Mouse (Mus musculus): ENCODE data around the gene Sac3d1. TPM values are rescaled to one million over a fixed set of nuclear protein-coding genes. Genes with fewer than 3 reads are reported as not detected.

Gene Sac3d1
- polyA plus RNA-seq (2012; rRNA removed): 41.9 and 69.7 TPM in 2 replicates

DNA sequence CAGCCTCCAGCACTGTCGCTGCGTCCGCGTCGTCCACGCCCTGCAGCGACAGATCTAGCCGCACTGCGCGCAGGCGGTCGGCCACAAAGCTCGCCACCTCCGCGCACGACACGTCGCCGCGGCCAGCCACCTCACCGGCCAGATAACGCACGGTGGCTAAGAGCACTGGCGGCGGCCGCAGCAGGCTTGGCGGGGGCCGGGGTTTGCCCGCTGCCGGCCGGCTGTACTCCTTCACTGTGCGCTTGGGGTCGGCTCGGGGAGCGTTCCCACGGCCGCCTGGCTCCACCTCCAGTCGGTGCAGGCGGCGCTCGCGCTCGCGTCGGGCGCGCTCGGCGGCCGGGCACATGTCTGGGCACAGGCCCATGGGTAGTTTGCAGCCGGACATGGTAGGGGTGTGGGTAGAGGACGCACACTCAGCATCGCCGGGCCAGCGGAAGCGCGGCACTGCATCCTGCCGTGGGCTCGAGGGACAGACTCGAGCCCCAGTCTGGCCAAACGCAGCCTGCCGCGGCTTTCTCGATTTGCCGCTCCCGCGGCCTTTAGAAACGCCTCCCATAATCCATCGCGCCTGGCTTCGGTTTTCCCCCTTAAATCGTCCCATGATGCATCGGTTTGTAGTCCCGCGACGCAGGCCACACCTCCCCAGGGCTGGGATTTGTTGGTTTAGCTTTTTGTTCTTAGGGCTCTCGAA is at the start of gene Sac3d1:
TSS of gene Sac3d1 (minus strand) at position 665 of the 691 bp plus-strand sequence.

DNA sequence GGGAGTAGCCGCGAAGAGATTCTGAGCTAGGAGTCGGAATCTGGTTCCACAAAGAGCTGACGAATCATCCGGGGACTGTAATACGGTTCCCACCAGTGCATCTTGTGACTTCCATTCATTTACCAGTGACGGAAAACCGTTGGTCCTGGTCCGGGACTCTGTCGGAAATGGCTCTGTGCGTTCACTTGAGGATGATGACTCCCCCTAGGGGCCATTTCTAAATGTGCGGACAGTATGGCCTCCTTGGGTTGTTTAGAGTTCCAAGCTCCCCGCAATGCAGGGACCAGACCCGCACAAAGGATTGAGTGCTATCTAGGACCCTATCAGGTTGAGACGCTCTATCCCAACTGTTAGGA is 22.9 kb upstream of the Sac3d1 start, which contains the start of gene Arl2:
TSS of gene Arl2 (minus strand) at position 155 of the 356 bp plus-strand sequence.

DNA sequence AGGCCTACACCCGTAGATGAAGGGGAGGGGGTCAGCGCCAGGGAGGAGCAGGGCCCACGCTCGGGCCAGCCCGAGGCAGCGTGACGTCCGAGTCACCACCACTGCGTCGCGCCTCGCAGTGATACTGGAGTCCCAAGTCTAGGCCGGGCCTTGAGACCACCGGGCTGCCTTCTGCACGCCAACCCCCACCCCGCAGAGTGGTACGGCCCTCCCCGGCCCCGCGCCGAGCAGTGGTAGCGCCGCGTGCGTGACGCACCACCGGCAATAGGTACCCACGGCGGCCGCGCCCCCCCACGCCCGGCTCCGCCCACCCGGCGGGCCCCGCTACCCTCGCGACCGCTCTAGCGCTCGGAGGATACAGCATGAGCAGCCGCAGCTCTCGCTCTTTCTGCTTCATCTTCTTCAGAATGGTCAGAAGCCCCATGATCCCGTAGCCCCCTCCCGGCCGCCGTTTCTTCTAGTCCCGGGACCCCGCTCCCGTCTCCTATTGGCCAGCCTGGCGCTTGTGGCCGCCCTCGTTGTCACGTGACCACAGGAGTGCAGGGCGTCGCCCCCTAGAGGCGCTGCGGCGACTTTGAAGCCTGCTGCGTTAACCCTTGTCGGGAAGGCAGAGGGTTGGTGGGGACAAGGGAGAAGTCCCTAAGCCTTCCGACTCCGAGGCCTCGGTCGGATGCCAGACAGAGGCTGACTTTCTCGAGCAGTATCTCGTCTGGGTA is 22.4 kb upstream of the Sac3d1 start, which contains the start of gene Batf2:
TSS of gene Batf2 (plus strand) at position 306 of the 716 bp plus-strand sequence.

DNA sequence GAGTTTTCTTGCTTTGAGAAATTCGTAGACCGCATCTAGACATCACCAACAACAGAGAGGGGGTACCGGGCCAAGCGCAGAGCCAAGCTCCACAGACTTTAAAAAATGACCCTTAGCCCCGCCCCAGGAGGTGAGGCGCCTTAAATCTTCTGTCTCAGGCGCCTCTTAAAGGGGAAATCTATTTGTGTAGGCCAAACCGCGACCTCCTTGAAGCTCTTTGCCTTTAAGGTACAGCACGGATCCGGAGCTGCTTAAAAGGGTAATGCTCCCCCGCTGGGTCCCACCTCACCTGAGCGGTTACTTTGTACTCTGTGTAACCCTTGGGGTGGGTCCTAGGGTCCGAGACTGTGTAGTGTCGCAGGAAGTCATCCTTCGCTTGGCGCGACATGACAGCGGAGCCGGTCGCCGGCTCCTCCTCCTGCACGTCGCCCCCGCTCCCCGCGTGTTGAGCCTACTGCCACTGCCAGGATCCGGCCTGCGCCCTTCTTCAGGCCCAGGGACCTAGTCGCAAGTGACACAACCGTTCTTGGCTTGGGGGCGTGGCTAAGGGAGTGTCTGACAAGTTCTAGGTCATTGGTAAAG is 9.4 kb upstream of the Sac3d1 start, which contains the start of gene Snx15:
TSS of gene Snx15 (minus strand) at position 545 of the 582 bp plus-strand sequence.

DNA sequence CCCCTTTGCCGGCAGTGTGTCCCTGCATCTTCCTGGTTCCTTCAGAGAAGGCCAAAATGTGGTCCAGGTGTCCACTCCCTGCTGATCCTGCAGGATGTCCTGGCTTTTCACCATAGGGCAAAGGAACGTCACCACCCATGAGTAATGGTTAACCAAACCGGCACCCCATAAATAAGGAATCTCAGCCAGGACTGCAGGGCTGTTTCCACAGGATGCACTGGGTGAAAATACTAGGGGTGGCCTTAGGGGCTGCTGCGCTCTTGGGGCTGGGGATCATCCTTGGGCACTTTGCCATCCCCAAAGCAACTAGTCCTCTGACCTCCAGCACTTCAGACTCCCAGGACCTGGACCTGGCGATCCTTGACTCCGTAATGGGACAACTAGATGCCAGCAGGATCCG is 12.9 kb downstream of the Sac3d1 start, which contains the start of gene Naaladl1:
TSS of gene Naaladl1 (plus strand) at position 197 of the 400 bp plus-strand sequence.

DNA sequence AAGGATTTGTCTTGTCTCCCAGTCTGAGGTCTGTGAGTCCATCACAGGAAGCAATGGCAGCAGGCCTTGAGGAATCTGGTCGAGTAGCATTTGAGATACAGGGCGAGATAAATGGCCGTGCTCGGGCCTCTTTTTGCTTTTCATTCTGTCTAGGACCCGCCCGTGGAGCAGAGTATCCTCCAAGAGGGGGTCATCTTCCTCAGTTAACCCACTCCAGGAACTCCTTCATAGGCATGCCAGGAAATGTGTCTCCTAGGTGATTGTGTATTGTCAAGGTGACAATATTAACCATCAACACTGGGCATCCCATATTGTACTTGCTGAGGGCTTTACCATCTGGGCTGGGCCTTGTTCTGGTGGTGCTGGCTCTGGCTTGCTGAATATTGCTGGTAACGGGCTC is 24.3 kb downstream of the Sac3d1 start, which contains the start of gene AC131692.1:
TSS of gene AC131692.1 (plus strand) at position 301 of the 400 bp plus-strand sequence.

DNA sequence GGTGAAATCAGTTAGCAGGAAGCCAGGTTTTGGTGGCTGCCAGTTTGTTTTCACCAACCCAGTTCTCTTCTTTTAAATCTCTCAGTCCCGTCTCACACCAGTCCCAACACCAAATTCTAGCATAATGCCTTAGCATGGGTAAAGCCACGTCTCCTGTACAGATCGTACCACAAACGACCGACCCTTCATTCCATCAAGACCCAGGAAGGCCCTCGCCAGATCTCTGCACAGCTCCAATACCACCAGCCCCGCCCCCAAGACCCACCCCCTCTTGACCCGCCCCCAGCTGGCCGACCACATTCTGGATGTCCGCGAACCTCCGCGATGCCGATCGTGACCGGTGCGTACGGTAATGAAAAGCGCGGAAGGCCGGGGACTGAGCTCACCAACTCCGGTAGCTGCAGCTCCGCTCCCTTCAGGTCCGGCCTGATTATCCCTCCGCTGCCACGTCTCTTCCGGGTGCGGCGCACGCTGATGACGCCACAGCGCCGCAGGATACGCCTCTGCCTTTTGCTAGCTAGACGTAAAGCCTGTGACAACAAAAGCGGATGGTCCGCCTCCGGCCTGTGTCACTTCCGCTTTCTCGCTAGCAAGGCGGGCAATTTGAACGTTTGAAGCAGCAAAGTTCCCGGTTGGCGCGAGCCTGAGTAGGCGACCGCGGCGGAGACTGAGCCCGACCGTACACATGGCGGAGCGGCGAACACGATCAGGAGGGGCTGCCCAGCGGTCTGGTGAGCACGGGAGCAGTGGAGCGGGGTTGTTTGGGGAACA is 33.8 kb downstream of the Sac3d1 start, which contains the start of the genes Zfpl1 and Cdca5:
TSS of gene Zfpl1 (minus strand) at position 479 of the 771 bp plus-strand sequence.
TSS of gene Cdca5 (plus strand) at position 506 of the 771 bp plus-strand sequence.

DNA sequence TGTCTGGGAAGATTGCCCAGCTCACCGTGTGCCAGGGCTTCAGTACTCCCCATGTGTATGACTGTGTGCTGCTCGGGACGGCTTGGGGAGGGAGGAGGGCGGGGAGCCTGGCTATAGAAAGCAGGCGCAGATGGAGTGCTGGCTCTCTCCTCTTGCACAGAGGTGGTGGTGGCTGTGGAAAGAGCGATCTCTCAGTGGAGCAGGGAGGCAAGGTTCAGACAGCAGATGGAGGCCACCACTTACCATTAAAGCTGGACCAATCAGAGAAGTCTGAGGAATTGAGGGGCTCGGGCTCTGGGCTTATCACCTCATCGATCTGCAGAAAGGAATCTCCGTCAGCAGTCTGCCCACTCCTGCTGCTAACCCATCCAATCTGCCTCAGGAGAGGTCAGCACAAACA is 36.3 kb downstream of the Sac3d1 start, which contains the start of gene Gm28374:
TSS of gene Gm28374 (minus strand) at position 101 of the 400 bp plus-strand sequence.

DNA sequence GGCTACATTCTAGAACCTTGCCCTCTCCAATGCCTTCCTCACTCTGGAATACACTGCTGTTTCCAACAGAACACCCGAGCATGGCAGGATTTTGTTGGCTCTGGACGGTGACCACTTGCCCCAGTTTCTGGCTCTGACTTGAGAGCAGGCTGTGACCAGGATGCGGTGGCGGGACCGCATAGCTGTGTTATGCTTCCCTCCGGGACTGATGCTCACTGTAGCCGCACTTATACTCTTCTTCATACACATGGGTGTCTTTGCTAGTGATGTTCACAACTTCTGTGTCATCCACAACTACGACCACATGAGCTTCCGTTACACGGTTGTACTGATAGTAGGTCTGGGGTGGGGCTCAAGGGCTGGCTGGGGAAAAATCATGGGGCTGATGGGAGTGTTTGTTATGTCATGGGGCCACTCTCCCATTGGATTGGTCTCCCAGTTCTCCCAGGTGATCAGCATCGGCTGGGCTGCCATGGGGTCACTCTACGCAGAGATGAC is 38.4 kb downstream of the Sac3d1 start, which contains the start of gene Tmem262:
TSS of gene Tmem262 (plus strand) at position 51 of the 498 bp plus-strand sequence.

DNA sequence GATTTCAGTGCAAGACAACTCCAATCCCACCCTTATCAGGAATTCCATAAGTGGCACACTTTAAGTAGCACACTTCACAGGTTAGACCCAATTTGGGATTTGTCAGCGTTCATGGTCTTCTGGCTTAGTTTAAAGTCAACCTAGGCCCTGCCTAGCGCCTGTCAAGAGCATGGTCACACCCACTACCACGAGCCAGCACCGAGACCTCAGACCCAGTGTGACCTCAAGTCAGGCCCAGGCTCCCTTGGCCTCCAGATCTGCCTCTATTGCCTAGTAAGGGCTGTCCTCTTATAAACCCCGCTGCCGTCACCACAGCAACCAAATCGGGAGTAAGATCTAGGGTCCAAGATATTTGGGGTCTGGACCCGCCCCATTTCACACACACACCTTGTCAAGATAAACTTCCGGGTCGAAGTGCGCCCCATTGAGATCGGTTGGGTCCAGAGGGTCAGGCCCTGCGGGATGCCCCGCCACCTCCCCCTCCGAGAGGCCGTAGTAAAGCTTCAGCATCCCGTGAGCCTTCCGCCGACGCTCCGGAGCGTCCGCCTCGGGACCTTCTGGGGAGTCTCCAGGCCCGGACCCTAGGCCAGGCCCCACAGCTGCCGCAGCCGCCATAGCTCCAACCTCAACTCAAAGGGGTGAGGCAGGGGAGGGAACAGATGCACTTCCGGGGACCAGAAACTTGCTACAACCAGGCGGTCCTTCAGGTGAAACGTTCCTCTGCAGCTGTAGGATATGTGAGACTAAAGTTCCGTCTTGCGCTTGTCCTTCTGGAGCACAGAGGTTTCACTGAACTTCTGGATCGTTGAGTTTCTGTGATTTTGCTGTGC is 41.7 kb downstream of the Sac3d1 start, which contains the start of gene Vps51:
TSS of gene Vps51 (minus strand) at position 668 of the 830 bp plus-strand sequence.

DNA sequence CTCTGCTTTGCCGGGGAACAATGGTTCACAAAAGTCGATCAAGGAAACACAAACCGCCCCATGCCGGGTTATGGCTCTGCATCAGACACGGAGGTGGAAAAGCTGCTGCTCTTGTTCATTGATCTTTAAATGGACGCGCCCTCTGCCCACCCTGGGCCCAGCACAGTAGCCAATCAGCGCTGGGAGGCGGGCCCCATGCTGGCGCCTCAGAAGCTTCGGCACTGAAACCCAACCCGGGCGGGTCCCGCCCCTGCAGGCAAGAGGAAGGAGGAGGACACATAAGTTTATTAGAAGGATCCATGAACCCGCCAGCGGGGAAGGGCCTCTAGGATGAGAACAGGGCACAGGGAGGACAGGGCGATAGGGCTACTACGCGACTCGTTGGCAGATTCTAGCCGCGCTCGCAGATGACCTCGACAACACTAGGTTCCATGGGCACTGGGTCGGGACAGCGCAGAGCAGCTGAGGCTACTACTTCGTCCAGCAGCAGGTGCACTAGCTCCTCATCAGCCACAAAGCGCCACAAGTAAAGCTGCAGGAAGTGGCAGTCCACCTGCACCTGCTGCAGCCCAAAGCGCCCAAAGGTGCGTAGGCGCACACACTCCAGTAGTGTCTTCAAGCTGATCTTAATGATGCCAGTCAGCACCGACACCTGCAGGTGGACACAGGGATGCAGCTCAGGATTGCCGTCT is 50.6 kb downstream of the Sac3d1 start, which contains the start of gene Tm7sf2:
TSS of gene Tm7sf2 (minus strand) at position 650 of the 692 bp plus-strand sequence.

Other genes starting within 250 kb of the Sac3d1 start
- gene Frmd8, start 243.4 kb downstream of the Sac3d1 start, polyA plus RNA-seq (2012; rRNA removed): 22.2 and 23.3 TPM in 2 replicates
- gene Slc25a45, start 240.8 kb downstream of the Sac3d1 start, polyA plus RNA-seq (2012; rRNA removed): 2.3 and 3.2 TPM in 2 replicates
- gene Tigd3, start 224.5 kb downstream of the Sac3d1 start, polyA plus RNA-seq (2012; rRNA removed): 9.3 and 9.8 TPM in 2 replicates
- 187 and 201 TPM in 2 replicates for gene Dpf2, start 205.6 kb downstream of the Sac3d1 start, polyA plus RNA-seq (2012; rRNA removed)
- gene Cdc42ep2, start 193.8 kb downstream of the Sac3d1 start, polyA plus RNA-seq (2012; rRNA removed): 2.4 and 2.9 TPM in 2 replicates
- 74.4 and 80.7 TPM in 2 replicates for gene Pola2, start 154.4 kb downstream of the Sac3d1 start, polyA plus RNA-seq (2012; rRNA removed)
- gene Slc22a20, start 132.5 kb downstream of the Sac3d1 start, polyA plus RNA-seq (2012; rRNA removed): not detected in 2 replicates
- gene Capn1, start 102.8 kb downstream of the Sac3d1 start, polyA plus RNA-seq (2012; rRNA removed): 5.6 and 7.9 TPM in 2 replicates
- gene Syvn1, start 72.1 kb downstream of the Sac3d1 start, polyA plus RNA-seq (2012; rRNA removed): 29.2 and 32.8 TPM in 2 replicates
- gene Mrpl49, start 60.9 kb downstream of the Sac3d1 start, polyA plus RNA-seq (2012; rRNA removed): 53.7 and 58.8 TPM in 2 replicates
- gene Fau, start 60.8 kb downstream of the Sac3d1 start, polyA plus RNA-seq (2012; rRNA removed): 1,645 and 2,151 TPM in 2 replicates
- 27.7 and 31.3 TPM in 2 replicates for gene Znhit2, start 57.5 kb downstream of the Sac3d1 start, polyA plus RNA-seq (2012; rRNA removed)
- gene Tm7sf2, start 50.3 kb downstream of the Sac3d1 start, polyA plus RNA-seq (2012; rRNA removed): 42.8 and 53.5 TPM in 2 replicates
- gene Vps51, start 41.4 kb downstream of the Sac3d1 start, polyA plus RNA-seq (2012; rRNA removed): 74.8 and 88.1 TPM in 2 replicates
- gene Tmem262, start 38.6 kb downstream of the Sac3d1 start, polyA plus RNA-seq (2012; rRNA removed): 0.16 and 0.39 TPM in 2 replicates
- 0.67 and 1.7 TPM in 2 replicates for gene Gm28374, start 36.4 kb downstream of the Sac3d1 start, polyA plus RNA-seq (2012; rRNA removed)
- gene Zfpl1, start 33.7 kb downstream of the Sac3d1 start, polyA plus RNA-seq (2012; rRNA removed): 47.5 and 73.8 TPM in 2 replicates
- 35.9 and 39.7 TPM in 2 replicates for gene Cdca5, start 33.7 kb downstream of the Sac3d1 start, polyA plus RNA-seq (2012; rRNA removed)
- 1.3 and 1.6 TPM in 2 replicates for gene AC131692.1, start 24.2 kb downstream of the Sac3d1 start, polyA plus RNA-seq (2012; rRNA removed)
- 2.8 and 3.9 TPM in 2 replicates for gene Naaladl1, start 12.9 kb downstream of the Sac3d1 start, polyA plus RNA-seq (2012; rRNA removed)
- 27.4 and 36.9 TPM in 2 replicates for gene Snx15, start 9.7 kb upstream of the Sac3d1 start, polyA plus RNA-seq (2012; rRNA removed)
- gene Batf2, start 22.3 kb upstream of the Sac3d1 start, polyA plus RNA-seq (2012; rRNA removed): not detected in 2 replicates
- 55.9 and 75.4 TPM in 2 replicates for gene Arl2, start 22.9 kb upstream of the Sac3d1 start, polyA plus RNA-seq (2012; rRNA removed)
- not detected in 2 replicates for gene Majin, start 65.7 kb upstream of the Sac3d1 start, polyA plus RNA-seq (2012; rRNA removed)
- gene Gpha2, start 107.7 kb upstream of the Sac3d1 start, polyA plus RNA-seq (2012; rRNA removed): 0.16 and 1.1 TPM in 2 replicates
- gene Ppp2r5b, start 117.2 kb upstream of the Sac3d1 start, polyA plus RNA-seq (2012; rRNA removed): 35.9 and 56.4 TPM in 2 replicates
- 11.8 and 15.7 TPM in 2 replicates for gene Atg2a, start 123.0 kb upstream of the Sac3d1 start, polyA plus RNA-seq (2012; rRNA removed)
- gene Ehd1, start 158.1 kb upstream of the Sac3d1 start, polyA plus RNA-seq (2012; rRNA removed): 143 and 275 TPM in 2 replicates
- gene Cdc42bpg, start 187.8 kb upstream of the Sac3d1 start, polyA plus RNA-seq (2012; rRNA removed): 6.8 and 8.0 TPM in 2 replicates
- gene Men1, start 216.3 kb upstream of the Sac3d1 start, polyA plus RNA-seq (2012; rRNA removed): 84.2 and 116 TPM in 2 replicates
- 52.5 and 65.3 TPM in 2 replicates for gene Map4k2, start 222.5 kb upstream of the Sac3d1 start, polyA plus RNA-seq (2012; rRNA removed)
- 223 and 269 TPM in 2 replicates for gene Sf1, start 245.0 kb upstream of the Sac3d1 start, polyA plus RNA-seq (2012; rRNA removed)